Mouse (Mus musculus) midbrain, embryonic 15.5 days (tissue): ENCODE measurements around the gene Mut. TPM values are rescaled to one million over a fixed set of nuclear protein-coding genes. Genes with fewer than 3 reads are reported as not detected.

Experiments used
- ATAC-seq: fragments of 200-750 bp; cut with Nextera tagmentation; replicated peaks from 2 replicates; pipeline ENCODE4 v1.8.0; 2017; ENCODE audit warnings: moderate TSS enrichment
- H3K27ac ChIP-seq: fragments of 300-500 bp; sonication (generic); 2 replicates; pipeline ENCODE4 v1.5.1; 2015; ENCODE audit warnings: mild to moderate bottlenecking, inconsistent platforms
- H3K27me3 ChIP-seq: fragments of 300-500 bp; sonication (generic); replicated peaks from 2 replicates; pipeline ENCODE4 v1.6.1; 2015; ENCODE audit warnings: inconsistent platforms
- H3K36me3 ChIP-seq: fragments of 300-500 bp; sonication (generic); replicated peaks from 2 replicates; pipeline ENCODE4 v1.6.1; 2015; ENCODE audit warnings: inconsistent platforms
- H3K4me1 ChIP-seq: fragments of 300-500 bp; sonication (generic); 2 replicates; pipeline ENCODE4 v1.6.1; 2015; ENCODE audit warnings: inconsistent platforms
- H3K4me2 ChIP-seq: fragments of 300-500 bp; sonication (generic); 2 replicates; pipeline ENCODE4 v1.6.1; 2015; ENCODE audit warnings: inconsistent platforms, mild to moderate bottlenecking, moderate library complexity
- H3K4me3 ChIP-seq: fragments of 300-500 bp; sonication (generic); 2 replicates; pipeline ENCODE4 v1.5.1; 2015; ENCODE audit warnings: mild to moderate bottlenecking, inconsistent platforms
- H3K9ac ChIP-seq: fragments of 300-500 bp; sonication (generic); 2 replicates; pipeline ENCODE4 v1.6.1; 2015; ENCODE audit warnings: mild to moderate bottlenecking, inconsistent platforms
- H3K9me3 ChIP-seq: fragments of 300-500 bp; sonication (generic); 2 replicates; pipeline ENCODE4 v1.6.1; 2016; ENCODE audit warnings: inconsistent platforms
- WGBS: fragments of 180-500 bp; shearing (Covaris S2); methylation state at CpG from one replicate; pipeline ENCODE4 v1.1.7; 2015; ENCODE audit warnings: mixed read lengths; 5-methylcytosine and 5-hydroxymethylcytosine counted together
- polyA plus RNA-seq: library from polyadenylated mRNA; unstranded; fragments of >200 nt; fragmentation: Nextera tagmentation; extraction: Ambion mirVana; gene quantifications from 2 replicates; pipeline ENCODE4 v1.2.1, GENCODE M21; 2015

Mut gene
- polyA plus RNA-seq, 1 experiment from 2014 or later = 19.4 TPM

DNA sequence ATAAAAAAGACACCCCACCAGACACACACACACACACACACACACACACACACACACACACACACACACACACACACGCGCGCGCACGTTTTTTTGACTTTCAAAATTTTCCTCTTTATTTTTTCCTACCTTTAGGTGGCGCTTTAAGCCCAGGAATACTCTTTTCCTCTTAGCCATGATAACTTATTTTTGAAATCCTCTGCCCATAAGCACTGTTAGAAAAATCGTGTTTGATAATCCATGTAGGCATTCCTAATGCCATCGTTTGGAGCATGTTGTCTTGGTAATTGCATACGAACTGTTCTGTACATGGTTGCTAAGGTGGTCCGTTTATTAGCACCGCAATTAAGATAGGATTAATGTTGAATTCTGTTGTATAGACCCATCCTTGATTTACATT is 43.4 kb downstream of the Mut start:
- ATAC-seq = peak; percentile 87
- 68% methylated on average over 11 of the region's 11 CpGs for WGBS
- Histone ChIP-seq H3K27me3 (no peaks in the 10 kb centered on the region), H3K4me2 (no peak overlapping the region), H3K4me3 (no peak overlapping the region), H3K9me3 (no peaks in the 10 kb centered on the region), H3K4me1 (no peaks in the 10 kb centered on the region), H3K27ac (no peak overlapping the region), H3K36me3 (no peaks in the 10 kb centered on the region), H3K9ac (no peak overlapping the region)

- 27% methylated on average over 3 of the region's 3 CpGs for WGBS
Observed at GRCm38 (mm10) chr17:40992102-40992501, 57.6 kb downstream of the Mut start.

More at GRCm38 (mm10) chr17:40992102-40992501, 57.6 kb downstream of the Mut start:
- H3K27me3 ChIP-seq = no peaks in the 10 kb centered on the region
- H3K4me3 ChIP-seq = no peak overlapping the region
- H3K9me3 ChIP-seq = no peaks in the 10 kb centered on the region
- H3K36me3 ChIP-seq = no peaks in the 10 kb centered on the region
- no peaks in the 10 kb centered on the region for H3K4me1 ChIP-seq
- no peak overlapping the region for H3K4me2 ChIP-seq
- H3K27ac ChIP-seq = no peak overlapping the region
- no peak; the same call in 1 of the 2 replicates for ATAC-seq
- H3K9ac ChIP-seq = no peak overlapping the region

Other genes starting within 250 kb of the Mut start
- not detected in 2 replicates for gene Esp1, start 207.6 kb upstream of the Mut start, polyA plus RNA-seq
- not detected in 2 replicates for gene Crisp2, start 127.7 kb upstream of the Mut start, polyA plus RNA-seq
- 0.14 and 0.49 TPM in 2 replicates for gene Rhag, start 123.6 kb upstream of the Mut start, polyA plus RNA-seq
- gene 9130008F23Rik, start 54.1 kb upstream of the Mut start, polyA plus RNA-seq = 0.61 and 0.65 TPM in 2 replicates
- not detected in 2 replicates for gene Glyatl3, start 20.3 kb upstream of the Mut start, polyA plus RNA-seq
- 8.5 and 8.6 TPM in 2 replicates for gene Cenpq, start 362 bp downstream of the Mut start, polyA plus RNA-seq